Mouse (Mus musculus) olfactory bulb, adult 2 months (tissue): Measurements from ENCODE around the gene Prss29.

Source experiments
- CTCF ChIP-seq: fragments of 200-500 bp; IDR thresholded peaks from 2 replicates; pipeline ENCODE4 v1.5.1; 2012; ENCODE audit warnings: low read depth, mild to moderate bottlenecking, low read length, moderate library complexity; ENCODE audit not compliant: insufficient read depth
- POLR2A ChIP-seq: fragments of 200-500 bp; IDR thresholded peaks from 2 replicates; pipeline ENCODE4 v1.6.1; 2012; ENCODE audit warnings: mild to moderate bottlenecking, low read depth, low read length, moderate library complexity; ENCODE audit not compliant: insufficient read depth

DNA sequence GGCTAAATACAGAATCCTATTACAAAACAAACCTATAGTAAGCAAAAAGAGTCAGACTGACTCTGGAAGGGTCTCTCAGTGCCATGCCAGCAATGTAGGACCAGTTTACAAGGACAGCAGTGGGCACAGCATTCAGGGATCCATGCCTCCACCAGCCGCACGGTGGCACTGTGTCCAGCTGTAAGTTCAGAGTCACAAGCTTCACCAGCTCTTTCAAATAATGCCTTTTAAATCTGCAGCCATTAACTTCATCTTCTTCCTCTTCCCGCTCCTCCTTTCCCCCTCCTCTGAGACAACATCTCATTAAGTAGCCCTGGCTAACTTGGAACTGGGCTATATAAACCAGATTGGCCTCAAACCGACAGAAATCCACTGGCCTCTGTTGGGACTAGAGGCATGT is 29.6 kb upstream of the Prss29 start:
- TF ChIP-seq CTCF (no peak), POLR2A (no peak)
